Mouse (Mus musculus): ENCODE results near the gene Dennd4c.

DNA sequence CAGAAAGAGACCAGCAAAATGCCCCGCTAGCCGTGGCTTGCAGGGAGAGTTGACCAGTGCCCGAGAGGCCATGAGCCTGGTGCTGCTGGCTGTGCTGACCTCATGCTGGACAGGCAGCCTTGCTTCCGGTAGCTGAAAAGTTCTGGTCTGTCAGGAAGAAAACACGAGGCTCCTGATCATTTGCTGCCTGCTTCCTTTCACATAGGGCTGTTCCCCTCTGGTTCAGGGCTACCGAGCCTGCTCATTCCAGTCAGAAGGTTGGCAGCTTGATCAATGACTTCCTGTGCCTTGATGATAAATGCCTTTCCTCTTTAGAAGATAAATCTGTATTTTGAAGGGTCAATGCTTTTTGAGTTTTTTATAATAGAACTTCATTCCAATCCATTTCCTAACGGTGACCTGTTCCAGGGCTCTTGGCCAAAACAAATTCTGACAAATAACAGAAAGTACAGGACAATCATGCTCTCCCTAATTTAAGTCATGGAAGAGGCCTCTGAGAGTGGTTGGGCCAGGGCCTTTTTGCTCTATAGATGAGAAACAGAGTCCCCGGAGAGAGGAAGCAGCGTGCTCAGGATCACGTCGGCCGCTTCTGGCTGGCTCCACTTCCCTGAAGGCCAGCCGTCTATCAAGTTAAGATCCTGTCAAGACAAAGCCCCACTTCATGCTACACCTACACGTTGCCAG lies 150.6 kb downstream of the Dennd4c start:
- TF ChIP-seq CTCF (IDR thresholded peaks at IDR 0.05; ENCODE audit: insufficient read depth, low read depth, low read length) (no peak), POLR2A (IDR thresholded peaks at IDR 0.05; ENCODE audit: insufficient read depth, low read depth, low read length) (no peak)

Data from olfactory bulb, adult 2 months (tissue).